Mouse (Mus musculus): ENCODE results near the gene Mgst3.

DNA sequence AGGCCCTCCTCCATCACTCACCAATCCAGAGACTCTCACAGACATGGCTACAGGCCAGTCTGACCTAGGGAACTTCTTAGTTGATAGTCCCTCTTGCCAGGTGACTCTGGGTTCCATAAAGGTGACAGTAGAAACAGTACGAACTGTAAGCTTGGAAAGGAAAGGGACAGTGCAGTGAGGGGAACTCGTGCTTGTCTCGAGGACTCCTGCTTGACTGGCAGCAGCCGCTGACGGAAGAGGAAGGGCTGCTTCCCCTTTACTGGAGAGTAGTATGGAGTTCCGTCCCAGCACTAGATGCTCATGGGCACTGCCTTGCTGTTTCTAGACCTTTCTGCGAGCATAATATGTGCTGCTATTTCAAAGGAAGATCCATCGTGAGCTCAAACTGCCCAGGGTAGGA is 62.5 kb downstream of the Mgst3 start:
- no peak for TF ChIP-seq CTCF (IDR thresholded peaks at IDR 0.05; ENCODE audit: low read depth, low read length)
- TF ChIP-seq GATA2 (IDR thresholded peaks at IDR 0.05; ENCODE audit: borderline replicate concordance, low read depth, low read length) = no peak

All from G1E (cell line).